Mouse (Mus musculus): ENCODE data around the gene Ube2h. TPM values are rescaled to one million over a fixed set of nuclear protein-coding genes. Genes with fewer than 3 reads are reported as not detected.
"Not testable (repeated sequence)": the region's sequence is repeated elsewhere in the genome, so short reads cannot be mapped to it uniquely, and the experiment has no call there.

Gene Ube2h
- total RNA-seq (2015; ENCODE audit: low replicate concordance) (230 and 271 TPM in 2 replicates), total RNA-seq (2017; ENCODE audit: low replicate concordance) (407 and 551 TPM in 2 replicates)

- peak; percentile 63 for ATAC-seq (replicated peaks; ENCODE audit: low FRiP score, poor library complexity, severe bottlenecking)
These were observed at the start of gene Ube2h for GRCm38 (mm10) chr6:30304399-30304917. TSS of gene Ube2h (minus strand) at chr6:30304539.

- no peak for ATAC-seq (replicated peaks; ENCODE audit: low FRiP score, poor library complexity, severe bottlenecking)
These were observed 49.3 kb upstream of the Ube2h start for GRCm38 (mm10) chr6:30353661-30354060.

- no peak for ATAC-seq (replicated peaks; ENCODE audit: low FRiP score, poor library complexity, severe bottlenecking)
These were observed 48.4 kb upstream of the Ube2h start for GRCm38 (mm10) chr6:30352762-30353161.

- ATAC-seq (replicated peaks; ENCODE audit: low FRiP score, poor library complexity, severe bottlenecking), result no peak
These were observed 47.0 kb upstream of the Ube2h start for GRCm38 (mm10) chr6:30351290-30351689.

- no peak for ATAC-seq (replicated peaks; ENCODE audit: low FRiP score, poor library complexity, severe bottlenecking)
These were observed 43.0 kb upstream of the Ube2h start for GRCm38 (mm10) chr6:30347288-30347801.

GRCm38 (mm10) chr6:30346737-30347136 lies 42.4 kb upstream of the Ube2h start:
- ATAC-seq (replicated peaks; ENCODE audit: low FRiP score, poor library complexity, severe bottlenecking), result no peak

- no peak for ATAC-seq (replicated peaks; ENCODE audit: low FRiP score, poor library complexity, severe bottlenecking)
These were observed 39.7 kb upstream of the Ube2h start for GRCm38 (mm10) chr6:30344032-30344431.

- ATAC-seq (replicated peaks; ENCODE audit: low FRiP score, poor library complexity, severe bottlenecking), result no peak
These were observed 36.0 kb upstream of the Ube2h start for GRCm38 (mm10) chr6:30340231-30340873.

- ATAC-seq (replicated peaks; ENCODE audit: low FRiP score, poor library complexity, severe bottlenecking), result 0 out of 2 replicates have a peak, but pooled peaks have one; percentile 27
These were observed 32.6 kb upstream of the Ube2h start for GRCm38 (mm10) chr6:30336912-30337311.

GRCm38 (mm10) chr6:30332262-30332661 lies 27.9 kb upstream of the Ube2h start:
- ATAC-seq (replicated peaks; ENCODE audit: low FRiP score, poor library complexity, severe bottlenecking), result no peak

GRCm38 (mm10) chr6:30330706-30331105 lies 26.4 kb upstream of the Ube2h start:
- no peak for ATAC-seq (replicated peaks; ENCODE audit: low FRiP score, poor library complexity, severe bottlenecking)

- ATAC-seq (replicated peaks; ENCODE audit: low FRiP score, poor library complexity, severe bottlenecking), result no peak
These were observed 21.7 kb upstream of the Ube2h start for GRCm38 (mm10) chr6:30325932-30326501.

- no peak for ATAC-seq (replicated peaks; ENCODE audit: low FRiP score, poor library complexity, severe bottlenecking)
These were observed 16.7 kb upstream of the Ube2h start for GRCm38 (mm10) chr6:30321002-30321401.

- no peak for ATAC-seq (replicated peaks; ENCODE audit: low FRiP score, poor library complexity, severe bottlenecking)
These were observed 14.9 kb upstream of the Ube2h start for GRCm38 (mm10) chr6:30319216-30319615.

- no peak for ATAC-seq (replicated peaks; ENCODE audit: low FRiP score, poor library complexity, severe bottlenecking)
These were observed 7.7 kb upstream of the Ube2h start for GRCm38 (mm10) chr6:30312006-30312405.

- no peak for ATAC-seq (replicated peaks; ENCODE audit: low FRiP score, poor library complexity, severe bottlenecking)
These were observed 4.4 kb upstream of the Ube2h start for GRCm38 (mm10) chr6:30308751-30309150.

- ATAC-seq (replicated peaks; ENCODE audit: low FRiP score, poor library complexity, severe bottlenecking), result peak; percentile 78
These were observed 3.4 kb upstream of the Ube2h start for GRCm38 (mm10) chr6:30307691-30308090.

- not testable (repeated sequence) for ATAC-seq (replicated peaks; ENCODE audit: low FRiP score, poor library complexity, severe bottlenecking)
These were observed 454 bp downstream of the Ube2h start for GRCm38 (mm10) chr6:30303771-30304398.

GRCm38 (mm10) chr6:30302781-30303631 lies 1.3 kb downstream of the Ube2h start:
- 0 out of 2 replicates have a peak, but pooled peaks have one; percentile 13 for ATAC-seq (replicated peaks; ENCODE audit: low FRiP score, poor library complexity, severe bottlenecking)

GRCm38 (mm10) chr6:30302156-30302555 lies 2.2 kb downstream of the Ube2h start:
- no peak for ATAC-seq (replicated peaks; ENCODE audit: low FRiP score, poor library complexity, severe bottlenecking)

Data from erythroblast, adult 5-6 weeks (primary cell).